Mouse (Mus musculus) liver, postnatal 0 days (tissue): ENCODE measurements at regions not wholly inside any gene's neighbourhood (a gene's known extent, or its start where the extent isn't known, plus 50 kb on each side); places are given as distances from the start of the nearest gene placed in this dataset.

Experiments
- CTCF ChIP-seq: sonication (generic); IDR thresholded peaks from 2 replicates; pipeline ENCODE4 v1.5.1; 2016; ENCODE audit warnings: antibody characterized with exemption, low read depth
- EP300 ChIP-seq: IDR thresholded peaks from 2 replicates; pipeline ENCODE4 v1.6.1; 2016; ENCODE audit warnings: antibody characterized with exemption, low read depth, mild to moderate bottlenecking

- TF ChIP-seq CTCF: no peak
- TF ChIP-seq EP300: no peak
Observed at GRCm38 (mm10) chr16:5829071-5829470, 56.1 kb upstream of the Rbfox1 start.
